14 mouse cellular contexts compared by ENCODE assay signal in the genomic region with DNA sequence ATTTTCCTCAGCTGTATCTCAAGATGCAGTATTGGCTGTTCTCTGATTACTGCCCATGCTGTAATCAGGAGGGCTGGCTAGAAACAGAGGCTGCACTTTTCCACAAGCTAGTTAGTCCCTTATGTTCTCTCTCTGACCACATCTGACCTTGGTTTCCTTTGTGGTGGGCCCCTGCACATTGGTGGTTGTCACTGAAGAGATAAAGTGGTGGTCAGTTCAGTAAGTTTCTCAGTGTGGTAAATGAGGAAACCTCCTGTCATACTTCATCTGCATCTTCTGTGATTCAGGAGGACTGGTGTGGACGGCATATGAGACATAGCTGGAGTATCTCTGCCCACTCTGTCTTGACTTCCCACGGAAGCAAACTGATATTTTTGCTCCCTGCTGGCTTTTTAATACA.
"Had no signal": no experiment of that assay in that cellular context is flagged by ENCODE, and none has a peak within 500 bp of the region (broad histone marks: within the 10 kb centered on the region; RNA-seq: fewer than 3 reads in every experiment).

No protein-coding gene starts in this region.

- H3K4me1 ChIP-seq: kidney, embryonic 15.5 days; limb, embryonic 13.5 days; liver, embryonic 15.5 days; midbrain, embryonic 12.5 days; neural tube, embryonic 15.5 days had no signal

- ATAC-seq: lung, postnatal 0 days; midbrain, embryonic 16.5 days had no signal

- DNase-seq: kidney, adult 18-20 months; kidney, postnatal 14 days; left cerebral cortex, postnatal 4 days; lung, adult 2 months; lung, postnatal 36 days; thymus, postnatal 4 days had no signal

- H3K4me2 ChIP-seq: kidney, embryonic 15.5 days; limb, embryonic 13.5 days; liver, embryonic 15.5 days; midbrain, embryonic 12.5 days; neural tube, embryonic 15.5 days had no signal

- H3K27ac ChIP-seq: kidney, embryonic 15.5 days; limb, embryonic 13.5 days; liver, embryonic 15.5 days; midbrain, embryonic 12.5 days; neural tube, embryonic 15.5 days; stomach, postnatal 0 days had no signal

- H3K27me3 ChIP-seq: kidney, embryonic 15.5 days; limb, embryonic 13.5 days; liver, embryonic 15.5 days; midbrain, embryonic 12.5 days; neural tube, embryonic 15.5 days had no signal

- H3K36me3 ChIP-seq: kidney, embryonic 15.5 days; limb, embryonic 13.5 days; liver, embryonic 15.5 days; midbrain, embryonic 12.5 days; neural tube, embryonic 15.5 days had no signal

- H3K4me3 ChIP-seq: kidney, embryonic 15.5 days; limb, embryonic 13.5 days; liver, embryonic 15.5 days; midbrain, embryonic 12.5 days; neural tube, embryonic 15.5 days had no signal

- H3K9me3 ChIP-seq: kidney, embryonic 15.5 days; limb, embryonic 13.5 days; liver, embryonic 15.5 days; midbrain, embryonic 12.5 days; neural tube, embryonic 15.5 days had no signal
